Mouse (Mus musculus) adrenal gland, adult 18-20 months (tissue): ENCODE measurements around the gene Tdrd5. TPM values are rescaled to one million over a fixed set of nuclear protein-coding genes. Genes with fewer than 3 reads are reported as not detected.
A peak's percentile ranks its signal among the peaks of the same experiment; 100 is the strongest.
"Not testable (repeated sequence)": the region's sequence is repeated elsewhere in the genome, so short reads cannot be mapped to it uniquely, and the experiment has no call there.

Experiments used
- DNase-seq, 2 experiments: peaks; one replicate each; pipeline ENCODE4 v3.0.0; 2021 to 2022; ENCODE audit warnings: low spot score in 2 of 2
- long read RNA-seq, 2 experiments: library from polyadenylated mRNA; stranded (forward); transcript quantifications; one replicate each; pipeline ENCODE4 v2.0.0; 2021
- total RNA-seq, 2 experiments: library from RNA; stranded (reverse); gene quantifications; 1 replicate in 1 of 2; 2 replicates in 1 of 2; pipeline ENCODE4 v1.2.3; 2021

Tdrd5 gene
- total RNA-seq: under 1 TPM; 0.40 to 0.93 TPM
- long read RNA-seq, experiment 1: 0 reads
- long read RNA-seq, experiment 2: 0 reads

DNA sequence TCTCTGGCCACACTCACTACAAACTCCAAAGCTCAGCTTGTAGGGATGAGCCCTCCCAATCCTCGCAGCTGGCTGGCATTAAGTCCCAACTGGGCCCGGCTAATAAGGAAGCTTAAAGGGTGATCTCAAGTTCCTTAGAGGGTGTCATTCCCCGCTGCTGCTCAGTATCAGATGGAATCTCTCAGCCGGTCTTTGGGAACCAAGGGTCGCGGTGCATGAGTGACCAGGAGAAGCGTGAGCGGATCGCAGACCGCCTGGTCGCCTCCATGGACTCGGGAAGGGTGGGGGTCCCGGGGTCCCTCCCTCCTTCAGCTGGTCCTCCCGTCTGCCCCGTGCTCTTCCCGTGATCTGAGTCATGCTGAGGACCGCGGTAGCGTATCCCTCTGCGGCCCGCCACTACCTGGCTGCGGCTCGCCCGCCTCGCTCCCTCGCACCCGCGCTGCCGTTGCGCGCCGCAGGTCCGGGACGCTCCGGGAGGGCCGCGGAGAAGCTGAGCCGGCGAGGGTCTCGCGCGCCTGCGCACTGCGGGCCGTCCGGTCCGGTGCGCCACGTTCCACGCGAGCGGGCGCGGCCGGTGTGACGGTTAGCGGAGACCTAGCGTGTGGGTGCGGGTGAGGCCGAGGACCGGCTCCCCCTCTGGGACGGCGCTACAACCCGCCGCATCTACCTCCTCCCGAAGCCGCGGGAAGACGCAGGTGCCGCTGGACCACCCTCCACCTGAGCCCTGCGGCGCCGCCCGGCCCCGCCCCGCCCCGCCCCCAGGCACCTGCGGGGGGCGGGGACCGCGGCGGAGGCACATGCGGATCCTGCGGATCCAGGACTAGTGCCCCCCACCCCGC is at the start of gene Tdrd5:
Tdrd5 (minus strand) TSS at position 754 of the 839 bp plus-strand sequence.
- peak in 1 of 2 experiments; percentile 28 for DNase-seq

DNA sequence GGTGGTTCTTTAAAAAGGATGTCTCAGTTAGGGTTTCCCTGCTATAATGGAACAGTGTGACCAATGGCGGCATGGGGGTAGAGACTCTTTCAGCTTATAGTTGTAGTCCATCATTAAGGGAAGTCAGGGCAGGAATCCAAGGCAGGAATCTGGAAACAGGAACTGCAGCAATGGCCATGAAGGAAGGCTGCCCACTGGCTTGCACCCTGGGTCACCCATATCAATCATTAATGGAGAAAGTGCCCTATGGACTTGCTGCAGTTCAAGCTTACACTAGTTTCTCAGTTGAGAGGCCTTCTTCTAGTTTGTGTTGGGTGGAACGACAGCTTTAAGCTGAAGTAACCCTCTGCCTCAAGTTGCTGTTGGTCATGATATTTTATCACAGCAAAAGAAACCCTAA is 49.0 kb upstream of the Tdrd5 start:
- DNase-seq: no peak

DNA sequence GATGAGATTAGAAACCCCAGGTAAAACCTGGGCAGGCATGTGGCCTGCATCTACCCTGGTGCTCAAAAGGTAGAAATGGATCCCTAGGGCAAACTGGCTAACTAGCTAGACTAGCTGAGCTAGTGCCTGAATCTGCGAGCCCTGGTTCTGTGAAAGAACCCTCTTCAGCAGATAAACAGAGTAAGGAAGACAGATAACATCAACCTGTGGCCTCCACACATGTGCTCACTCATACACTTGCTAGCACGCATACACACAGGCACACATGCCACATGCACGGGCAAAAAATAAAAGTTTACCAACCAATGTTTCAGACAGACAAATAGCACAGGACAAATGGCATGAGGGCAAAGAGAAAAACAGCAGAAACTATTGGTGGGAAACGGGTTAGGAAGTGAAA is 47.0 kb upstream of the Tdrd5 start:
- DNase-seq: no peak

DNA sequence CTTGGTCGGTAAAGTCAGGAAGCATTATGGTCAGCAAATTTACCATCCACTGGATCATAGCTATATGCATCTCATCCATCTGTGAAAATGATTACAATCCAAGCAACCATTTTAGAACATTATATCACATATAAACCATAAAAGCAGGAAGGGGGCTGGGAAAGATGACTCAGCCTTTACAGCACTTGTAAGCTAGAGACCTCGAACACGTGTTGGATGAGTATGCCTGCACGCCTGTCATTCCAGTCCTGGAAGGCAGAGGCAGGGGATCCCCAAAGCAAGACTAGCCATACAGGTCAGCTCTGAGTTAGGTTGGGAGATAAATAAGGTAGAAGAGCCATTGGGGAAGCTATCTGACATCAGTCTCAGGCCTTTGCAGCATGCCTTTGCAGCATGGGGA is 45.6 kb upstream of the Tdrd5 start:
- DNase-seq: no peak

DNA sequence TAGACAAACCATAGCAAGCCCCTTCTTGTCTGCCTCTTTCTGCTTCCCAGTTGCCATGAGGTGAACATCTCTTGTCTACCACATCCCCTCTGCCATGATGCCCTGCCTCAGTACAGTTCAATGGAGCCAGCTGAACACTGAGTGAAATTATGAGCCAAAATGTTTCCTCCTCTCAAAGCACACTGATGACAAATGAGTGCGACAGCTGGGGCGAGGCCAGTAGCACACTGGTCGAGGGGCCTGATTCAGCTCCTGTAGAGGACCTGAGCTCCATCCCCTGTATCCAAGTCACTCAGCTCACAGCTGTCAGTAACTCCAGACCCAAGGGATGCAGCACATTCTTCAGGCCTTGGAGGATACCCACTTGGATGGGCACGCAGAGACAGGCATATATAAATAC is 42.2 kb upstream of the Tdrd5 start:
- DNase-seq: no peak

DNA sequence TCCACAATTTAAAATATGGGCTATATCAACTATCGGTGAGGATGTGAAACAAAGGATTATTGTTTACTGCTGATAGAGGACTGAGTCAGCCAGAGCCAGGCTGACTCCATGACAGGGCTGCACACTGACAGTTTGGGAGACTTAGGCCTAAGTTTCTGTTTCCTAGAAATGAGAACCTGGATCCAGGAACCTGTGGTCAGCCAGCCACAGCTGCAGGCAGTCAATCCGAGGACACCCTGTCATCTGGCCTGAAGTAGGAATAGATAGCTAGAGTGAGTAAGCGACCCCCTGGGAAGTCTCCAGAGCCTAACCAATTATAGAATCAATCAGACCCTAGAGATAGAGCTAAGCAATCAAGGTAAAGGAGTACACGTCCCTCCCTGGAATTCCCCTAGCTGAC is 41.0 kb upstream of the Tdrd5 start:
- no peak for DNase-seq

DNA sequence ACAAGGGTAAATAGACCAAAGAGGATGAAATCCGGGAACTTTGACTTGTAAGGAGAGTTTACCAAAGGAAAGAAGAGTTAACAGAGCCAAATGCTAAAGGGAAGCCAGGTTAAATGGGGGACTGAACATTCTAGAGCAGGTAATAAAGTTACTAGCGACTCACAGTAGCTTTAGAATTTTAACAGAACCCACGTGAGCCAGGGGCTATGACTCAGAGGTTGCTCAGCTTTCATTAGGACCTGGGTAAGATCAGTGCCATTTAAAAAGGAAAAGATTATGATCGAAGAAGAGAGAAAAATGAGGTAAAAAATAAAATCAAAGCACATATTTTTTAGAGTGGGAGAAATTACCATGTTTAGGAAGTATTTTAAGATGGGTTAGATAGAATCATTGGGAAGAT is 37.4 kb upstream of the Tdrd5 start:
- DNase-seq: no peak

DNA sequence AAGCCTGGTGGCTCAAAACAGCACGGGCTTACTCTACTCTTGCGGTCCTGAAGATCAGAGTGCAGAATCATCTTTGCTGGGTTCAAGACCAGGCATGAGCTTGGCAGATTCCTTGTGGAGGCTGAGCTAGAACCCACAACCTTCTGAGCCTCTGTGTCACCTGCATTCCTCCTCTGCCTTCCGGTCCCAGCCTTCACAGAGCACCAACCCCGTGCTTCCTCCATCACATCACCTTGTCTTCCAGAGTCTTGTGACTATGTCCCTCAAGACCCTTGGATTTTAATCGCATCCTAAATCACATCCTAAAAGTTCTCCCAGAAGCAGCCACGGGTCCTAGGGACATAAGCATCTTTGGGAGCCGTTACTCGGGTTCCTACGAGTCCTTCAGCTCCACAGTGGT is 19.7 kb upstream of the Tdrd5 start:
- DNase-seq: no peak

DNA sequence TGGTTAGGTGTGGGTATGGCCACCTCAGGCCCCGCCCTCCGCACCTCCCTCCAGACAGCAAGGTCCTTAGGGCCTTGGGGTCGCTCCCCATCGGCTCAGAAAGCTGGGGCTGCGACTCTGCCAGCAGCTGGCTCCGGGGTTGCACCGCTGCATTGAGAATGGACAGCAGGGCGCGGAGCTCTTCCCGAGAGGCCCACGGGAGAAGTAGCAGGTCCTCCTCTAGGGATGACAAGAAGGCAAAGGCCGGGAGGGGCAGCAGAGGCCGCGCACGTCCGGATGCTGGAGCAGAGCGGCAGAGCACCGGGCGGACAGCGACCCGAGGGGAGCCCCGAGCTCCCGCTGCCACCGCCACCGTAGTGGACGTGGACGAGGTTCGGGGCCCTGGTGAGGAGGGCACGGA is 7.2 kb upstream of the Tdrd5 start, which contains the start of gene Nphs2:
Nphs2 (plus strand) TSS at position 98 of the 400 bp plus-strand sequence.
- no peak for DNase-seq

DNA sequence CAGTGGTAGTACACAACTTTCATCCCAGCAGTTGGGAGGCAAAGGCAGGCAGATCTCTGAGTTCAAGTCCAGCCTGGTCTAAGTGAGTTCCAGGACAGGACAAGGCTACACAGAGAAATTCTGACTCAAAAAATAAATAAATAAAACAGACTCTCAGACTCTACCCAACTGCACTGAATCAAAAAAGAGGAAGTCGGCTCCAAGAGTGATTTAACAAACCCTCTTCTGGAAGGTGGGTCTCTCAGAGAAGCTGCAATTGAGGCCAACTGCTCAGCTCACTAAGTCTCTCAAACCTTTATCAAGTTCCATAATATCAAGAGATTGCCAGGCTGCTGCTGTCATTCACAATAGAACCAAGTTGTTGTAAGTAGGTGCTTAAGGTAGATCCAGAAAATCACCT is 5.1 kb upstream of the Tdrd5 start:
- DNase-seq: no peak

DNA sequence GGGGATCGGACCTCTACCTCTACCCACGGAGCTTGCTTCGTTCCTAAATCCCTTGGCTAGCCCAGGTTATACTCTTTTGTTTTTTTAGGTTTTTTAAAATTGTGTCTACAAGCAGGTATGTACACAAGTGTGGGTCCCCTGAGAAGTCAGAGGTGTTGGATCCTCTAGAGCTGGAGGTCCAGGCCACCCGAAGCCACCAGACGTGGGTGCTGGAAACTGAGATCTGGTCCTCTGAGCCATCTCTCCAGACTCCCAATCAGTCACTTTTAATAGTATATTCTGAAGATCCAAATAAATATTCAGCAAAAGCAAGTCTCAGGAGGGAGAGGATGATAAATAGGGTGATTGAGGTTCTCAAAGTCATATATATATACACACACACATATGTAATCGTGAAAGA is 13.4 kb downstream of the Tdrd5 start:
- no peak for DNase-seq

DNA sequence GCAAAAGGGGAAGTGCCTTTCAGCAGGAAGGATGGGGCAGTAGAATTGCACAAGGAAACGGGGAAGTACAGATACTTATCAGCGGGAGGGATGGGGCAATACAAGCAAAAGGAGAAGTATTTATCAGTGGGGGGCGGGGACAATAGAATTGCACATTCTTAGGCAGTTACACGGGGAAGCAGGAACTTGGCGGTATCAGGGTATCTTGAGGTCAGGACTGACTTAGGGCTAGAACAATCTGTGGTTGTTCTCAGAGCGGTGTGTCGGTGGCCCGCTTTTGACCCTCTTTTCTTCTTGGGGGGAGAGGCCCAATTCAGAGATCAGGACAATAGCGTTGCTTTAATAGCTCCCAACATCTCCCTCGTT is 14.3 kb downstream of the Tdrd5 start:
- DNase-seq: not testable (repeated sequence)

DNA sequence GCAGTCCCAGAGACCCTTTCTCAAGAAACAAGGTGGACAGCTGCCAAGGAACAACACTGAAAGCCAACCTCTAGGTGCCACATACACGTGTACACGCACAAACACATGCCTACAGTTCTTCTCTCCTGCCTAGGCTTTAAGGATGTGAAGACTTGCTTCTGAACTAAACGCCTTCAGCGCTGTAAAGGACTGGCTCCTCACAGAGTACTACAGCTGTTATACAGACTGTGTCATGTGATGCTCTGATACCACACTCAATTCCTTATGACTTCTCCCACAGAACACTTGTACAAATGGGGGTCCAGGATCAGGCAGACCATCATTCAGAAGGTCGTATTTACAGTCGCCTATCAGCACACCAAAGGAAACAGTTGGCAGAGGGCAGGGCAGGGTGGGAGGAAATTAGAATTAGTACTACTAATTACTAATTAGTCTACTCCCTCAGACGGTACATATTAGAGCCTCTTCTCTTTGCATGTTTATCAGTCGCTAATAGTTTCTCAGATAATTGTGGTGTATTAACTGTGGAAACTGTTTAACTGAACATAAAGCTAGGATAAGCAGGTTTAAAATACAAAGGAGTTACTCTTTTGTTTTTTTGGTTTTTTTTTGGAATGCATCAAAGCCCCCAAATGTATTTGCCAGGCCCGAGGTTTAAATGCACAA is 14.8 kb downstream of the Tdrd5 start:
- no peak for DNase-seq

DNA sequence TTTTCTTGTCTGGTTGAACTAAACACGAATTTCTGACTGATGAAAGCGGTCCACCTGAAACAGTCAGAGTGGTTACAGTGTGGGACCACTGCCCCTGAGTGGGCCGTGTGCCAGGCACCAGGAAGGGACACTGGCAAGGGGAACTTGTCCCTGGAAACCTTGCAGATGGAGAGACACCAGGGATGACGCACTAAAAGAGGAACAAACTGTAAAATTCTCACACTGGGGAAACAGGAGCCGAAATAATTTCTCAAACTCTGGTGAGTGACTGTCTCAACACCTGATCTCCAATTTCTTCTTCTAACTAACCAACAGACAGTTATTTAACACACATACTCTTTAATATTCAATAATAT is 17.9 kb downstream of the Tdrd5 start:
- no peak for DNase-seq

DNA sequence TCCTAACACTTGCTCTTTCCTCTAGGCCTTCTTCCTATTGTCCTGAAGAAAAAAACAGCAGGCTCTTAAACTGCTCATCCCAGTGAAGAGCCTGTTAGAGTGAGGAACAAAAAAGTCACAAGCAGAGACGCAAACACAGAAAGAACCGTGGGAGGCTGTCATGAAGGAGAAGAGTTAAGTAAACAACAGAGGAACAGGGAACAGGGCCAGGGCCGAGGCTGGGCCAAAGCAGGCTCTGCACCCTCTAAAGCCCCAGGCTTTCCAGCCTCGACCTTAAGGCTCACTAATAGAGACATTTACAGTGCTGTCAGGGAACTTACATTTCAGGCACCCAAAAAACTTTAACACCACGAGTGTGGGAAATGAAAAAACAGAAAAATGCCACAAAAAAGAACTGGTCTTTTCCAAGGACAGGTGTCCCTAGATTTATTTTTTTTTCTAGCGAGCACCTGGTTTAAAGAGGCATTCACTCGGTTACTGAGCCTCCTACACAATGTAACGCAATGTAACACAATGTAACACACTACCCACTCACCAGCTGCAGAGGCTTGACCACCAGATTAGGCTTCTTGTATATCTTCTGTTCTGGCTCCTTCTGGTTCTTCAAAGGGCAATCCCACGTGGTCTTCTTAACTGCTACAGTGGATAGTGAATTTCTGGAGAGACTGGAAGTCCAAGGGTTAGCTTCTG is 18.5 kb downstream of the Tdrd5 start:
- no peak for DNase-seq

DNA sequence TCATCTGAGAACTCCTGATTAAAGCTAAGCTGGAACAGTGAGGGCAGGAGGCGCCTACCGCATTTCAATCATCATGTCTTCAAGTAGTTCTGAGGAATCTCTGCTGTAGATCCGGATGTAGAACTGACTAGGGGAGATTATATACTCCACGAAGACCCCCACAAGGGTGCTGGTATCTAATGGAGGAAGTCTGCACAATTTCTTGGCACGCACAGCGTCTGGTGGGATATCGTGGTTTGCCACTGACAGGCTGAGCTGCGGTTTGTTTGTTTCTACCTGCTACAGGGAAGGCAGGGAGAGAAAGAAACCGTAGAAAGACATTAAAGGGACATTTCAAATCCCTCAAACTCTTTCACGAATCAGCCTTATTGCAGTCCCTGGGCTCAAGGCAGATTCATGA is 19.3 kb downstream of the Tdrd5 start:
- no peak for DNase-seq

DNA sequence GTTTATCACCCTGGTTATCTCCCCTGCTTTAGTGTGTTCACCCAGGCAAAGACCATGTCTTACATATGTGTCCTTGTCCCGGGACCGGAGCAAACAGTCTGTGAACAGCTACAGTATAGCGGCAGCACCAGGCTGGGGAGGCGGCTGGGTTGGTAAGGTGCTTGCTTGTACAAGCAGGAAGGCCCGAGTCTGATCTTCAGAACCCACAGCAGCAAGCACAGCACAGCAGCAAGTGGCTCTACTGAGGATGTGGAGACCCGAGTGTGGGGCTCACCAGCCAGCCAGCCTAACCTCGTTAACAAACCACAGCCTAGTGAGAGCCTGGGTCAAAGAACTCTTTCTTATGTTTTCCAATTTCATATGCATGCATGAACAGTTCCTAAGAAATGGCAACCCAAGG is 23.3 kb downstream of the Tdrd5 start:
- no peak for DNase-seq

DNA sequence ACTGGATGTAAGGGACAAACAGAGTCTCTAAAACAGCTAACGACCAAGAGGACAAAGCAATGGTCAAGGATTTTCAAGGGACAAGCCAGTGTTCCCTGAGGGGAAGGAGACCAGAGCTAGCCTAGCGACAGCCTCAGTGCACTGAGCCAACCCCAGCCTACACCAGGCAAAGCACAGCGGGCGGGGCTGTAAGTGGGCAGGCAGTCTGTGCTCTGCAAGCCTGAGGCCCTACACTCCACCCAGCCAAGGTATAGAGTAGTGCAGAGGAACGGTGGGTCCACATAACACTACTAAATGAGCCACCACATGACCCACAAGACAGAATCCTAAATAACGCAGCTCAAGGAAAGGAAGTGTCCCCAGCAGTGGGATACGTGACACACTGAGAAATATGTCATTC is 29.8 kb downstream of the Tdrd5 start:
- DNase-seq: no peak

DNA sequence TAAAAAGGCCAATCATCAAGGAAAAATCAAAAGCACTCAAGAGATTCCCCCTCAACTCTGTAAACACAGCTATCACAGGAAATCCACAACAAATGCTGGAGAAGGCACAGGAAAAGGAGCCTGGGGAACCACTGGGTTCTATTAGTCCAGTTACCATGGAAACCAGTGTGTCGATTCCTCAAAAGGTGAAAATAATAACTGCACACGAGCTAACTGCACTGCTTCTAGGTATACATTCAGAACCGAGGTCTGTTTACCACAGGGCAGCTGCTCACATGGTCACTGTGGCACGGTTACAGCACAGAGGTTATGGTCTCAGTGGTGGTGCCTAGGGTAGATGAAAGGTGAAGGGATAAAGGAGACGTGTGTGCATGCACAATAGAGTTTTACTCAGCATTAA is 31.8 kb downstream of the Tdrd5 start:
- DNase-seq: no peak

DNA sequence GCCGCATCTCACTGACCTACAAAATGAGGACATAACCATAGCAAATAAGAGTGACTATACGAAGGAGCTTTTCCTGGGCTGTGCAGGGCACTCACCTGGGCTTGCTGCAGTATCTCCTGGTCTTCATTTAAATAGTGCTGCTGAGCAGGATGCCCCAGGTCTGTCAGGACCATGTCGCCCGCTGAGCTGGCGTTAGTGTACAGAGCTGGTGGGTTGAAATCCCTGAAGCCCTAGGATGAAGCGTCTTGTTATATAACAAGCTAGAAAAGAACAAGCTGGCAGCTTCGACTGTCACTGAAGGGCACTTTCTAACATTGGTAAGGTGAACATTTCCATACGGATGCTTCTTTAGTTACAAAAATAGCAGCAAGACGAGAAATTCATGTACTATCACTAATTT is 33.0 kb downstream of the Tdrd5 start:
- no peak for DNase-seq

DNA sequence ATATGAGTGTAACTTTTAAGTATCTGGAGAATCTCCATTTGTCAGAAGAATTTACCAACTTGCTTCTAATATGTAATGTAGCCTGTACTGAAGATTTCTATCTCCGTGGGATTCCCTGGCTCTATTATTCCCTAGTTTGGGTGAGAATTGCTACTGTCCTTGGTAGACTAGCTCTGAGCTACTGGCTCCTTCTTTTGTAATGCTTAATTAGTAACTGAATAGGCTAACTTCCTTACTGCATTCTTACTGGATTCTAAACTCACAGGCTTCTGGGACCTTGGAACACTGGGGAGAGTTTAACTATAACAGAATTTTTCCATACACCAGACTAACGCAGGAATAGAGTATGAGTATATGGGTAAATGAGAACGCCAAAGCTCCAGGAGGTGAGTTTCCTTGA is 34.9 kb downstream of the Tdrd5 start:
- DNase-seq: not testable (repeated sequence)

DNA sequence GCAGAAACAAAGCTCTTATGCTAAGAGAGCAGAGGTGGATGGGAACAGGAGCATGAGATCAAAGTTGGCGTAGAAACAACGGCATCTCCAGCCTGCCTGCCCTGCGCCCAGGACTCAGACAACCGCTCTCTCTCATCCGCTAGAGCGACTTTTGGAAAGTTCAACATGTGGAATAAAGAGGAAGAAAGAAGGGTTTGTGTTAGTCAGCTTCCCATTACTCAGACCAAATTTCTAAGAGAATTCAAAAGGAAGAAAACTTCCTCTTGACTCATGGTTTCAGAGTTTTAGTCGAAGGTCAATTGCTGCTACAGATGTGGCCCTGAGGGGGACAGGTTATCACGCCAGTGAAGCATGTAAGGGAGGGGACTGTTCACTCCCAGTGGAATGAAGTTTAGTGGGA is 39.5 kb downstream of the Tdrd5 start:
- no peak for DNase-seq
